Mouse (Mus musculus) lung, postnatal 10 days (tissue): ENCODE measurements around the gene Cyp27b1.
A peak's percentile ranks its signal among the peaks of the same experiment; 100 is the strongest.
"Not testable (repeated sequence)": the region's sequence is repeated elsewhere in the genome, so short reads cannot be mapped to it uniquely, and the experiment has no call there.

Experiments used
- DNase-seq: peaks from one replicate; pipeline ENCODE4 v3.0.0; 2021

Gene Cyp27b1

GRCm38 (mm10) chr10:127071203-127071602 lies 23.2 kb downstream of the Cyp27b1 start:
- DNase-seq = no peak

- DNase-seq = not testable (repeated sequence)
These were observed 24.2 kb downstream of the Cyp27b1 start for GRCm38 (mm10) chr10:127072270-127072669.

- not testable (repeated sequence) for DNase-seq
These were observed 24.9 kb downstream of the Cyp27b1 start for GRCm38 (mm10) chr10:127072969-127073368.

- no peak for DNase-seq
These were observed 25.9 kb downstream of the Cyp27b1 start for GRCm38 (mm10) chr10:127073981-127074380.

- DNase-seq = peak; percentile 29
These were observed 27.0 kb downstream of the Cyp27b1 start, which contains the start of gene Agap2 for GRCm38 (mm10) chr10:127075080-127075479. Gene Agap2, plus strand, starts transcription at chr10:127075284.

- DNase-seq = no peak
These were observed 27.6 kb downstream of the Cyp27b1 start for GRCm38 (mm10) chr10:127075651-127076050.

GRCm38 (mm10) chr10:127076082-127076481 lies 28.0 kb downstream of the Cyp27b1 start:
- DNase-seq = no peak

- no peak for DNase-seq
These were observed 29.5 kb downstream of the Cyp27b1 start for GRCm38 (mm10) chr10:127077515-127077914.

- no peak for DNase-seq
These were observed 30.1 kb downstream of the Cyp27b1 start for GRCm38 (mm10) chr10:127078001-127078676.

GRCm38 (mm10) chr10:127078677-127079575 lies 30.9 kb downstream of the Cyp27b1 start:
- no peak for DNase-seq

- DNase-seq = peak; percentile 37
These were observed 31.8 kb downstream of the Cyp27b1 start for GRCm38 (mm10) chr10:127079665-127080391.

- no peak for DNase-seq
These were observed 33.1 kb downstream of the Cyp27b1 start for GRCm38 (mm10) chr10:127080901-127081780.

- DNase-seq = no peak
These were observed 34.1 kb downstream of the Cyp27b1 start for GRCm38 (mm10) chr10:127081996-127082620.

- DNase-seq = no peak
These were observed 35.4 kb downstream of the Cyp27b1 start for GRCm38 (mm10) chr10:127083292-127083914.

GRCm38 (mm10) chr10:127083915-127084306 lies 35.9 kb downstream of the Cyp27b1 start:
- no peak for DNase-seq

GRCm38 (mm10) chr10:127085052-127085451 lies 37.0 kb downstream of the Cyp27b1 start:
- DNase-seq = no peak

GRCm38 (mm10) chr10:127085633-127086032 lies 37.6 kb downstream of the Cyp27b1 start:
- DNase-seq = no peak

- DNase-seq = peak; percentile 75
These were observed 42.7 kb downstream of the Cyp27b1 start for GRCm38 (mm10) chr10:127090560-127091411.

GRCm38 (mm10) chr10:127091507-127092396 lies 43.7 kb downstream of the Cyp27b1 start:
- peak; percentile 56 for DNase-seq
